Mouse (Mus musculus) liver, adult 2 months (tissue): ENCODE measurements around the gene Ptpru. TPM values are rescaled to one million over a fixed set of nuclear protein-coding genes. Genes with fewer than 3 reads are reported as not detected.
A peak's percentile ranks its signal among the peaks of the same experiment; 100 is the strongest.

Experiments
- DNase-seq: peaks from one replicate; pipeline ENCODE4 v3.0.0-alpha.2; 2011; ENCODE audit warnings: low read depth, low spot score; ENCODE audit errors: extremely low read depth
- H3K27ac ChIP-seq: fragments of 200-500 bp; replicated peaks from 2 replicates; pipeline ENCODE4 v1.5.1; 2012; ENCODE audit warnings: low read depth, mild to moderate bottlenecking, control low read depth, inconsistent platforms, low read length; ENCODE audit not compliant: insufficient read depth
- H3K27me3 ChIP-seq: fragments of 200-500 bp; 2 replicates; pipeline ENCODE4 v1.6.1; 2012; ENCODE audit warnings: mild to moderate bottlenecking, moderate library complexity, low read length, inconsistent platforms; ENCODE audit not compliant: control insufficient read depth, insufficient read depth
- H3K36me3 ChIP-seq: fragments of 200-500 bp; 2 replicates; pipeline ENCODE4 v1.6.1; 2012; ENCODE audit warnings: low read length, inconsistent platforms; ENCODE audit not compliant: control insufficient read depth, insufficient read depth
- H3K4me1 ChIP-seq: fragments of 200-500 bp; 2 replicates; pipeline ENCODE4 v1.6.1; 2011; ENCODE audit warnings: low read length; ENCODE audit not compliant: control insufficient read depth, insufficient read depth
- H3K4me3 ChIP-seq: fragments of 200-500 bp; 2 replicates; pipeline ENCODE4 v1.5.1; 2011; ENCODE audit warnings: low read depth, mild to moderate bottlenecking, control low read depth, low read length, moderate library complexity; ENCODE audit not compliant: insufficient read depth
- H3K79me2 ChIP-seq: fragments of 200-500 bp; 2 replicates; pipeline ENCODE4 v1.6.1; 2012; ENCODE audit warnings: inconsistent platforms, mild to moderate bottlenecking, low read length, moderate library complexity; ENCODE audit not compliant: control insufficient read depth, insufficient read depth
- H3K9ac ChIP-seq: fragments of 200-500 bp; 2 replicates; pipeline ENCODE4 v1.6.1; 2012; ENCODE audit warnings: low read depth, mild to moderate bottlenecking, control low read depth, inconsistent platforms, low read length
- CTCF ChIP-seq: fragments of 200-500 bp; IDR thresholded peaks from 2 replicates; pipeline ENCODE4 v1.5.1; 2011; ENCODE audit warnings: low read depth, low read length, control low read depth
- POLR2A ChIP-seq: fragments of 200-500 bp; IDR thresholded peaks from 2 replicates; pipeline ENCODE4 v1.6.1; 2011; ENCODE audit warnings: low read length, control low read depth; ENCODE audit not compliant: insufficient read depth; ENCODE audit errors: extremely low read depth
- WGBS: fragments of 180-500 bp; shearing (Covaris S2); methylation state at CpG from one replicate; pipeline ENCODE4 v1.1.7; 2018; 5-methylcytosine and 5-hydroxymethylcytosine counted together
- polyA plus RNA-seq: library from polyadenylated mRNA; depleted of rRNA; stranded (reverse); fragments of >200 nt; gene quantifications from 2 replicates; pipeline ENCODE4 v1.2.3, GENCODE M21; 2012
- total RNA-seq: library from RNA; depleted of rRNA; stranded (reverse); fragments of >200 nt; gene quantifications from 2 replicates; pipeline ENCODE4 v1.2.3, GENCODE M21; 2014

Gene Ptpru
- total and polyA plus RNA-seq, 2 experiments = 0.09 to 0.27 TPM

GRCm38 (mm10) chr4:131796312-131797080 lies 41.6 kb downstream of the Ptpru start:
- 75% methylated on average over 14 of the region's 14 CpGs for WGBS
- no peak overlapping the region for H3K4me3 ChIP-seq
- no peaks in the 10 kb centered on the region for H3K79me2 ChIP-seq
- no peak for TF ChIP-seq CTCF
- TF ChIP-seq POLR2A = no peak
- no peak overlapping the region for H3K9ac ChIP-seq
- no peak overlapping the region for H3K27ac ChIP-seq
- H3K4me1 ChIP-seq = no peaks in the 10 kb centered on the region
- H3K27me3 ChIP-seq = no peaks in the 10 kb centered on the region
- no peaks in the 10 kb centered on the region for H3K36me3 ChIP-seq
- DNase-seq = no peak

DNA sequence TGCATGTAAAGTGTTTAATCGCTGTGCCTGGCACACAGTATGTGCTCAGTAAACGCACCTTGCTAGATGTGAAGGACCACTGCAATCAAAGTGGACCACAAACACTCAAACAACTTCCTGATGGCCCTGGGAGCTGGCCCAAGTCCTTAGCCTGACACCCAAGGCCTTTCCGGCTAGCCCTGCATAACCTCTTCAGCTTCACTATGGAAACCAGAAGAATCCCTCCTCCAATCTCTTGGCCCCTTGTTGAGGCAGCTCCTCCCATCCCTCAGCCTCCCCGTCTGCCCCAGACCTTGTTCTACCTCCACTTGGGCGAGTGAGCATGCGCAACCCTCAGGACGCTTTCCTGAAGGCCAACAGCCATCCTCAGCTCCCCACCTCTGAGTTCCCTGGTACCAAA lies 51.3 kb downstream of the Ptpru start:
- Histone ChIP-seq H3K27me3 (0 out of 2 replicates have a peak, but pooled peaks cover 2% of the 10 kb centered on the region), H3K4me1 (no peaks in the 10 kb centered on the region), H3K9ac (no peak overlapping the region), H3K27ac (no peak overlapping the region), H3K79me2 (no peaks in the 10 kb centered on the region), H3K36me3 (no peaks in the 10 kb centered on the region), H3K4me3 (no peak overlapping the region)
- 83% methylated on average over 7 of the region's 7 CpGs for WGBS
- DNase-seq = no peak
- TF ChIP-seq CTCF (no peak), POLR2A (no peak)

DNA sequence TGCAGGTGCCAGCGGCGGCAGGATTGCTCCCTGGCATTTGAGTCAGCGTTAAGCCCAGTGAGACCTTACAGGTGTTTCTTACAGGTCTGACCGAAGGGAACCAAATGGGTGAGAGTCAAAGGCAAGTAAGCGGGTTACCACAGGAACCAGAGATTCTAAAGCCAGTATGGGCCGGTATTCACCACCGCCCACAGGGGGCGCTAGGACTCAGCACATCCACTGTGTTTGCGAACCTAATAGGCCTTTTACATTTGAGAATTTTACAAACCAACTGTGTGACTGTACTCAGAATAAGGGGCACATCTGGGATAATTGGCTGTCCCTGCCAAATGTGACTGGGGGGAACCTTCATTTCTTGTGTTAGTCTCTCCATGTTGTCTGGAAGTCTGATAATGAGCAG lies 54.1 kb downstream of the Ptpru start:
- H3K4me1 ChIP-seq = no peaks in the 10 kb centered on the region
- H3K9ac ChIP-seq = no peak overlapping the region
- TF ChIP-seq CTCF = peak; percentile 89
- TF ChIP-seq POLR2A = no peak
- no peak overlapping the region for H3K27ac ChIP-seq
- no peak overlapping the region for H3K4me3 ChIP-seq
- H3K27me3 ChIP-seq = 0 out of 2 replicates have a peak, but pooled peaks cover 2% of the 10 kb centered on the region
- DNase-seq = peak; percentile 36
- H3K79me2 ChIP-seq = no peaks in the 10 kb centered on the region
- no peaks in the 10 kb centered on the region for H3K36me3 ChIP-seq
- WGBS = 17% methylated on average over 9 of the region's 9 CpGs

DNA sequence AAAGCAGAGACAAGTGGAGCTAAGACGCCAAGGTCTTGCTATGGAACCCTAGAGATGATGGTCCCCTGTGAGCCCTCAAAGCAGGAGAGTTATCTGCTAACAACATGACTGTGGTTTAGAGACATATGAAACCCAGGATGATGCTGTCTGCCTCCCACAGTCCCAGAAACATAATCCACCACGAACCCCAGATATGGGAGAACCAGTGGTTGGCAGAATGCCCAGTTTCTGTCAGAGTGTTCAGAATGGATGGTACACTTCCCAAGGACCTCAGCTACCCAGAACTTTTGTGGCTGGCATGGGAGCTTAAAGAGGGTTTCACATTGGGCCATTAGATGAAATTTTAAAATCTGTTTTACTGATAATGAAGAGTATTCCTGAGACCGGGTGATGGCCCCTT lies 57.1 kb downstream of the Ptpru start:
- no peaks in the 10 kb centered on the region for H3K36me3 ChIP-seq
- TF ChIP-seq CTCF = no peak
- no peak for TF ChIP-seq POLR2A
- H3K4me1 ChIP-seq = no peaks in the 10 kb centered on the region
- 65% methylated on average over 3 of the region's 3 CpGs for WGBS
- no peak overlapping the region for H3K4me3 ChIP-seq
- no peak for DNase-seq
- H3K27me3 ChIP-seq = 0 out of 2 replicates have a peak, but pooled peaks cover 2% of the 10 kb centered on the region
- no peaks in the 10 kb centered on the region for H3K79me2 ChIP-seq
- no peak overlapping the region for H3K9ac ChIP-seq
- no peak overlapping the region for H3K27ac ChIP-seq

DNA sequence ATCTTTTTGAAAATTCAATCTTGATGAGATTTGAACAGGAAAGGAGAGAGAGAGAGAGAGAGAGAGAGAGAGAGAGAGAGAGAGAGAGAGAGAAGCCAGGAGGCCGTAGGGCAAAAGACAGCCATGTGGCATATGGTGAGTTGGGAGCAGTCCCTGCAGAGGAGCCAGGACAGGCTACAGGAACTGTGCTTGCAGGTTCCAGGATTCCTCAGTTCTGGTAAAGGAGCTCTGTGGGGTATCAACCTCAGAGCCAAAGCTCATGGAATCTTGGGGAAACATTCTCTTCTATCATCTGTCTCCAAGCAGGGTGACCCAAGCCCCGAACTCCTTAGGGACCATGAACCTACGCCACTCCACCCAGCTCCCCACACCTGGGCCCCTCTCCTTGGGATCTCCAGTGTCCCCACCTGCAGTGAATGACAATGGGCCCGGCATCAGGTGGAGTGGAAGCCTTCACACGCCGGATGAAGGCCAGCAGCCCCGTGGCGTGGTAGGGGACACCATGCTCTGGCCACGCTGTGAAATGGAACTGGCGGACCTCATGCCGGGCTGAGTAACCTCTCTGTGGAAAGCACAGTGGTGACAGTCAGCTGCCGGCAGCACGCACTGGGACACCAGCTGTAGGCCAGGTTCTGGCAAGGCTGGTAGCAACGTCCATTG lies 59.3 kb downstream of the Ptpru start:
- Histone ChIP-seq H3K4me3 (no peak overlapping the region), H3K4me1 (no peaks in the 10 kb centered on the region), H3K27me3 (no peaks in the 10 kb centered on the region), H3K27ac (no peak overlapping the region), H3K36me3 (no peaks in the 10 kb centered on the region), H3K9ac (no peak overlapping the region), H3K79me2 (no peaks in the 10 kb centered on the region)
- DNase-seq = no peak
- 81% methylated on average over 14 of the region's 14 CpGs for WGBS
- TF ChIP-seq POLR2A (no peak), CTCF (no peak)

GRCm38 (mm10) chr4:131771384-131771783 lies 66.7 kb downstream of the Ptpru start:
- H3K27ac ChIP-seq = no peak overlapping the region
- no peak overlapping the region for H3K9ac ChIP-seq
- WGBS = 59% methylated on average over 11 of the region's 11 CpGs
- H3K27me3 ChIP-seq = no peaks in the 10 kb centered on the region
- H3K4me1 ChIP-seq = no peaks in the 10 kb centered on the region
- no peak overlapping the region for H3K4me3 ChIP-seq
- no peaks in the 10 kb centered on the region for H3K36me3 ChIP-seq
- TF ChIP-seq POLR2A (no peak), CTCF (no peak)
- no peak for DNase-seq
- H3K79me2 ChIP-seq = no peaks in the 10 kb centered on the region
